Mouse (Mus musculus) cerebellum, adult 2 months (tissue): ENCODE data around the gene Fer.

Source experiments
- CTCF ChIP-seq: fragments of 200-500 bp; IDR thresholded peaks from 2 replicates; pipeline ENCODE4 v1.5.1; 2011; ENCODE audit warnings: low read depth, mild to moderate bottlenecking, control low read depth, low read length, moderate library complexity, borderline replicate concordance; ENCODE audit not compliant: insufficient read depth
- POLR2A ChIP-seq: fragments of 200-500 bp; IDR thresholded peaks from 2 replicates; pipeline ENCODE4 v1.6.1; 2011; ENCODE audit warnings: low read length, control low read depth, borderline replicate concordance; ENCODE audit not compliant: insufficient read depth

DNA sequence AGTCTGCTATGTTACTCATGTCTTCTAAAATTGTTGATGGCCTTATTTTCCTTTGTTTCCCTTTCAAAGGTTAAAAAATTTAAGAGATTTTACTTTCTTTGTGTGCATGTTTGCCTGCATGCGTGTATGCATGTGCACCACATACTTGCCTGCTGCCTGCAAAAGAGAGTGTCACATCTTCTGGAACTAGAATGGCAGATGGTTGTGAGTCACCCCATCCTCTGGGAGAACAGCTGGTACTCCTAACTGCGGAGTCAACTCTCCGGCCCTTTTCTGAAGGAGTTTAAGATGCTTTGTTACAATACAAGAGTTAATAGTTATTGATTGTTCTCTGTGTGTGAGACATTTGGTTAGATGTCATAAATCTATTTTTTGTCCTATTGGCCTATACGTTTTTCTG lies 16.0 kb downstream of the Fer start:
- no peak for TF ChIP-seq POLR2A
- TF ChIP-seq CTCF, result no peak
